In the genomic region with DNA sequence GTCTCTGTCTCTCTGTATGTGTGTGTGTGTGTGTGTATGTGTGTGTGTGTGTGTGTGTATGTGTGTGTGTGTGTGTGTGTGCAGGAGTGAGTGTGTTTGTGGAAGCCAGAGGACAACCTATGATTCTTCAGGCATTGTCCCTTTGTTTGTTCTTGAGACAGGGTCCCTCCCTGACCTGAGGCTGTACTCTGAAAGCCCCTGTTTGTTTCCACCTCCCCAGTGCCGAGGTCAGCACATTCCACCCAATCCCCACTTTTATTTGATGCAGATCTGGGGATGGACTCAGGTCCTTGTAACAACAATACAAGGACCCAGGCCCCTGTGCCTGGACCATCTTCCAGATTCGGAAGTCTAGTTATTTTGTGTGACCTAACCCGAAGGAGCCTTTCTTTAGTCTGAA, we compare ENCODE assay signal across 24 mouse cellular contexts. TPM values are rescaled to one million over a fixed set of nuclear protein-coding genes. Genes with fewer than 3 reads are reported as not detected.
DNase-seq lines count a peak whose midpoint lies in the region; ATAC-seq and TF ChIP-seq lines count a peak whose summit lies in the region.
"Had no signal": no experiment of that assay in that cellular context is flagged by ENCODE, and none has a peak within 500 bp of the region (broad histone marks: within the 10 kb centered on the region; RNA-seq: fewer than 3 reads in every experiment).

No protein-coding gene starts in this region.

- no peaks in the 10 kb centered on the region for H3K36me3 ChIP-seq in liver, adult 2 months (ENCODE audit: control insufficient read depth, insufficient read depth, low read length)
- H3K36me3 ChIP-seq in liver, postnatal 0 days (replicated peaks; ENCODE audit: insufficient read depth, low read length) = no peaks in the 10 kb centered on the region
- no peaks in the 10 kb centered on the region for H3K36me3 ChIP-seq in midbrain, embryonic 11.5 days (ENCODE audit: control insufficient read depth, insufficient read depth, low read length)
- H3K36me3 ChIP-seq in midbrain, postnatal 0 days (ENCODE audit: insufficient read depth, low read length) = no peaks in the 10 kb centered on the region
- H3K36me3 ChIP-seq in ES-E14 (ENCODE audit: control insufficient read depth, insufficient read depth, low read length, poor library complexity, severe bottlenecking) = no peaks in the 10 kb centered on the region
- H3K36me3 ChIP-seq: embryonic facial prominence, embryonic 10.5 days; embryonic facial prominence, embryonic 12.5 days; forebrain, embryonic 12.5 days had no signal

- H3K27me3 ChIP-seq in liver, adult 2 months (ENCODE audit: control insufficient read depth, insufficient read depth, low read length) = no peaks in the 10 kb centered on the region
- no peaks in the 10 kb centered on the region for H3K27me3 ChIP-seq in liver, postnatal 0 days (ENCODE audit: insufficient read depth, low read length)
- no peaks in the 10 kb centered on the region for H3K27me3 ChIP-seq in midbrain, embryonic 11.5 days (ENCODE audit: control insufficient read depth, insufficient read depth, low read length)
- no peaks in the 10 kb centered on the region for H3K27me3 ChIP-seq in midbrain, postnatal 0 days (ENCODE audit: insufficient read depth, low read length)
- H3K27me3 ChIP-seq: embryonic facial prominence, embryonic 12.5 days; forebrain, embryonic 12.5 days had no signal

- TF ChIP-seq EP300 in liver, postnatal 0 days (IDR thresholded peaks at IDR 0.05; ENCODE audit: low read depth) = no peak

- H3K9me3 ChIP-seq in liver, postnatal 0 days (ENCODE audit: low read length) = no peaks in the 10 kb centered on the region
- H3K9me3 ChIP-seq in midbrain, embryonic 11.5 days (ENCODE audit: control insufficient read depth, low read length) = no peaks in the 10 kb centered on the region
- H3K9me3 ChIP-seq in midbrain, postnatal 0 days (ENCODE audit: low read length) = no peaks in the 10 kb centered on the region
- no peaks in the 10 kb centered on the region for H3K9me3 ChIP-seq in ES-E14 (ENCODE audit: control insufficient read depth, insufficient read depth, low read depth, low read length)
- H3K9me3 ChIP-seq: embryonic facial prominence, embryonic 10.5 days; embryonic facial prominence, embryonic 12.5 days; forebrain, embryonic 12.5 days had no signal

- no peak for TF ChIP-seq POLR2A in liver, adult 2 months (IDR thresholded peaks at IDR 0.05; ENCODE audit: extremely low read depth, insufficient read depth, low read length)

- 80% methylated on average over 3 of the region's 3 CpGs for WGBS in liver, adult 2 months
- 70% methylated on average over 3 of the region's 3 CpGs for WGBS in liver, postnatal 0 days (ENCODE audit: insufficient replicate concordance)
- WGBS in midbrain, embryonic 11.5 days = 79% methylated on average over 3 of the region's 3 CpGs
- 80% methylated on average over 3 of the region's 3 CpGs for WGBS in midbrain, postnatal 0 days

- no peak overlapping the region for H3K9ac ChIP-seq in liver, adult 2 months (ENCODE audit: low read depth, low read length)
- no peak overlapping the region for H3K9ac ChIP-seq in liver, postnatal 0 days (replicated peaks)
- H3K9ac ChIP-seq in midbrain, embryonic 11.5 days (ENCODE audit: low read length) = no peak overlapping the region
- H3K9ac ChIP-seq in midbrain, postnatal 0 days (replicated peaks; ENCODE audit: low read length, poor library complexity, severe bottlenecking) = no peak overlapping the region
- H3K9ac ChIP-seq in ES-E14 (ENCODE audit: insufficient read depth, low read depth, low read length, poor library complexity, severe bottlenecking) = no peak overlapping the region
- H3K9ac ChIP-seq: embryonic facial prominence, embryonic 12.5 days; forebrain, embryonic 12.5 days; forebrain, postnatal 0 days had no signal

- in situ Hi-C loops in ES-E14 (cut with MboI; ENCODE audit: low sequenced_read_pairs in 2 of 2, unreplicated experiment in 2 of 2) = no loop called here

- H3K4me2 ChIP-seq in liver, postnatal 0 days (ENCODE audit: low read depth, low read length) = no peak overlapping the region
- H3K4me2 ChIP-seq in midbrain, embryonic 11.5 days = no peak overlapping the region
- H3K4me2 ChIP-seq in midbrain, postnatal 0 days (ENCODE audit: low read depth, low read length, poor library complexity, severe bottlenecking) = no peak overlapping the region
- H3K4me2 ChIP-seq: embryonic facial prominence, embryonic 12.5 days; forebrain, embryonic 12.5 days had no signal

- ATAC-seq in liver, postnatal 0 days = no peak
- no peak for ATAC-seq in midbrain, embryonic 11.5 days (ENCODE audit: low FRiP score)
- no peak for ATAC-seq in midbrain, postnatal 0 days (ENCODE audit: low FRiP score)
- ATAC-seq: forebrain, embryonic 14.5 days; forebrain, postnatal 0 days had no signal

- TF ChIP-seq CTCF in liver, adult 2 months (IDR thresholded peaks at IDR 0.05; ENCODE audit: low read depth, low read length) = no peak
- no peak for TF ChIP-seq CTCF in liver, postnatal 0 days (IDR thresholded peaks at IDR 0.05; ENCODE audit: low read depth)
- no peak for TF ChIP-seq CTCF in midbrain, postnatal 0 days (IDR thresholded peaks at IDR 0.05)

- H3K4me3 ChIP-seq in liver, adult 2 months (ENCODE audit: insufficient read depth, low read depth, low read length) = no peak overlapping the region
- no peak overlapping the region for H3K4me3 ChIP-seq in liver, postnatal 0 days (ENCODE audit: low read depth, low read length)
- no peak overlapping the region for H3K4me3 ChIP-seq in midbrain, embryonic 11.5 days (ENCODE audit: low read depth, low read length)
- H3K4me3 ChIP-seq in midbrain, postnatal 0 days (ENCODE audit: low read depth, low read length) = no peak overlapping the region
- no peak overlapping the region for H3K4me3 ChIP-seq in ES-E14 (ENCODE audit: insufficient read depth in 1 of 2, low read depth in 1 of 2, low read length in 2 of 2, poor library complexity in 1 of 2, severe bottlenecking in 1 of 2)
- H3K4me3 ChIP-seq: embryonic facial prominence, embryonic 10.5 days; embryonic facial prominence, embryonic 12.5 days; forebrain, embryonic 12.5 days had no signal

- peaks cover 36% of the 10 kb centered on the region for H3K4me1 ChIP-seq in liver, adult 2 months (ENCODE audit: control insufficient read depth, insufficient read depth, low read length)
- H3K4me1 ChIP-seq in liver, postnatal 0 days (ENCODE audit: insufficient read depth) = peaks cover 24% of the 10 kb centered on the region
- no peaks in the 10 kb centered on the region for H3K4me1 ChIP-seq in midbrain, embryonic 11.5 days (ENCODE audit: control insufficient read depth, insufficient read depth, low read length)
- no peaks in the 10 kb centered on the region for H3K4me1 ChIP-seq in midbrain, postnatal 0 days (ENCODE audit: insufficient read depth, low read length)
- H3K4me1 ChIP-seq in ES-E14 (ENCODE audit: control insufficient read depth in 2 of 2, insufficient read depth in 2 of 2, low read length in 2 of 2, poor library complexity in 1 of 2) = no peaks in the 10 kb centered on the region
- H3K4me1 ChIP-seq: forebrain, embryonic 12.5 days had no signal

- no peak for DNase-seq in liver, adult 2 months (ENCODE audit: extremely low read depth, low read depth, low spot score)
- DNase-seq in liver, postnatal 0 days = no peak
- peak; percentile 10 for DNase-seq in midbrain, embryonic 11.5 days (ENCODE audit: low spot score, missing footprints)
- no peak for DNase-seq in midbrain, postnatal 0 days (ENCODE audit: low spot score)
- DNase-seq in ES-E14 (ENCODE audit: low read depth, low spot score) = no peak
- DNase-seq in spleen, postnatal 4 days (ENCODE audit: low spot score in 2 of 2) = no peak
- DNase-seq in right cerebral cortex, adult 18-20 months = no peak
- DNase-seq: adrenal gland, adult 2 months; adrenal gland, postnatal 10 days; adrenal gland, postnatal 25 days; cerebellum, adult 11 months; cerebellum, adult 18-20 months; cerebellum, adult 8-10 months; cerebellum, adult 9-11 months; cerebellum, postnatal 14 days; cerebellum, postnatal 36 days; embryo, embryonic 11 days; forebrain, postnatal 0 days had no signal

- H3K27ac ChIP-seq in liver, adult 2 months (replicated peaks; ENCODE audit: insufficient read depth, low read depth, low read length) = 0 out of 2 replicates have a peak overlapping the region, but pooled peaks have one; percentile 15
- H3K27ac ChIP-seq in liver, postnatal 0 days (ENCODE audit: low read depth) = no peak overlapping the region; the same call in 1 of the 2 replicates
- H3K27ac ChIP-seq in midbrain, embryonic 11.5 days (ENCODE audit: low read depth, low read length) = no peak overlapping the region
- no peak overlapping the region for H3K27ac ChIP-seq in midbrain, postnatal 0 days (ENCODE audit: low read depth, low read length)
- H3K27ac ChIP-seq in ES-E14 (ENCODE audit: insufficient read depth, low read depth, low read length, poor library complexity, severe bottlenecking) = no peak overlapping the region
- H3K27ac ChIP-seq: embryonic facial prominence, embryonic 10.5 days; embryonic facial prominence, embryonic 12.5 days; forebrain, embryonic 12.5 days had no signal

- peaks cover 21% of the 10 kb centered on the region; the same call in 1 of the 2 replicates for H3K79me2 ChIP-seq in liver, adult 2 months (ENCODE audit: control insufficient read depth, insufficient read depth, low read length)

TF ChIP-seq in ES-E14, 5 proteins besides CTCF, POLR2A, EP300 and RAD21:
- no peak for TF ChIP-seq ZC3H11A (IDR thresholded peaks at IDR 0.05; ENCODE audit: borderline replicate concordance, low read depth, low read length)
- no peak for TF ChIP-seq CHD2 (IDR thresholded peaks at IDR 0.05; ENCODE audit: low read depth, low read length)
- no peak for TF ChIP-seq HCFC1 (IDR thresholded peaks at IDR 0.05; ENCODE audit: borderline replicate concordance, insufficient read depth, low read length)
- TF ChIP-seq ZNF384 (IDR thresholded peaks at IDR 0.05; ENCODE audit: low read depth, low read length) = no peak
- peak; percentile 84 for TF ChIP-seq MAFK (IDR thresholded peaks at IDR 0.05; ENCODE audit: insufficient read depth, low read depth, low read length)

RNA-seq across cellular contexts. Expression of gene Fam20a, which starts 14.6 kb away (rescaled TPM):
- 6.9 and 13.2 TPM in 2 replicates for total RNA-seq in liver, adult 2 months (2014; rRNA removed)
- polyA plus RNA-seq in liver, adult 2 months (2012; rRNA removed) = 30.6 and 34.8 TPM in 2 replicates
- 28.0 and 29.0 TPM in 2 replicates for polyA plus RNA-seq in liver, postnatal 0 days (2015; fragmentation: Nextera tagmentation; extraction: Ambion mirVana)
- 1.9 and 2.7 TPM in 2 replicates for polyA plus RNA-seq in midbrain, embryonic 11.5 days (2014; fragmentation: Nextera tagmentation; extraction: Ambion mirVana)
- total RNA-seq in midbrain, postnatal 0 days (2014; rRNA removed) = 8.9 and 10.4 TPM in 2 replicates
- 5.9 and 6.1 TPM in 2 replicates for polyA plus RNA-seq in midbrain, postnatal 0 days (2015; fragmentation: Nextera tagmentation; extraction: Ambion mirVana)
- 0.45 and 0.58 TPM in 2 replicates for total RNA-seq in ES-E14 (2012; rRNA removed)
- total RNA-seq: common myeloid progenitor, adult 5-6 weeks; MEL had no signal

RNA-seq across cellular contexts. Expression of gene Prkar1a, which starts 58.2 kb away (rescaled TPM):
- 47.2 and 56.4 TPM in 2 replicates for total RNA-seq in liver, adult 2 months (2014; rRNA removed)
- polyA plus RNA-seq in liver, adult 2 months (2012; rRNA removed) = 51.1 and 59.9 TPM in 2 replicates
- polyA plus RNA-seq in liver, postnatal 0 days (2015; fragmentation: Nextera tagmentation; extraction: Ambion mirVana) = 118 and 124 TPM in 2 replicates
- polyA plus RNA-seq in midbrain, embryonic 11.5 days (2014; fragmentation: Nextera tagmentation; extraction: Ambion mirVana) = 435 and 478 TPM in 2 replicates
- total RNA-seq in midbrain, postnatal 0 days (2014; rRNA removed) = 231 and 289 TPM in 2 replicates
- 467 and 473 TPM in 2 replicates for polyA plus RNA-seq in midbrain, postnatal 0 days (2015; fragmentation: Nextera tagmentation; extraction: Ambion mirVana)
- total RNA-seq in ES-E14 (2012; rRNA removed) = 26.8 and 46.0 TPM in 2 replicates
